Mouse (Mus musculus) spleen, adult 2 months (tissue): Measurements from ENCODE around the gene Slc25a22.

ENCODE experiments used
- CTCF ChIP-seq: fragments of 200-500 bp; IDR thresholded peaks from 2 replicates; pipeline ENCODE4 v1.5.1; 2011; ENCODE audit warnings: mild to moderate bottlenecking, inconsistent platforms; ENCODE audit not compliant: insufficient read depth, insufficient read length, insufficient replicate concordance; ENCODE audit errors: extremely low read depth
- POLR2A ChIP-seq: fragments of 200-500 bp; IDR thresholded peaks from 2 replicates; pipeline ENCODE4 v1.6.1; 2011; ENCODE audit warnings: low read depth, low read length, inconsistent platforms

GRCm38 (mm10) chr7:141437178-141438120 is at the start of gene Slc25a22:
- TF ChIP-seq POLR2A (peak; percentile 38), CTCF (peak; percentile 79)
